Mouse (Mus musculus) testis, adult 2 months (tissue): ENCODE results near the gene P2rx7.

ENCODE experiments used
- CTCF ChIP-seq: fragments of 200-500 bp; IDR thresholded peaks from 2 replicates; pipeline ENCODE4 v1.5.1; 2012; ENCODE audit warnings: low read depth, mild to moderate bottlenecking, inconsistent platforms, low read length, moderate library complexity; ENCODE audit not compliant: control insufficient read depth, insufficient read depth, insufficient replicate concordance
- POLR2A ChIP-seq: fragments of 200-500 bp; IDR thresholded peaks from 2 replicates; pipeline ENCODE4 v1.6.1; 2012; ENCODE audit warnings: low read depth, mild to moderate bottlenecking, inconsistent platforms, low read length, moderate library complexity; ENCODE audit not compliant: control insufficient read depth

DNA sequence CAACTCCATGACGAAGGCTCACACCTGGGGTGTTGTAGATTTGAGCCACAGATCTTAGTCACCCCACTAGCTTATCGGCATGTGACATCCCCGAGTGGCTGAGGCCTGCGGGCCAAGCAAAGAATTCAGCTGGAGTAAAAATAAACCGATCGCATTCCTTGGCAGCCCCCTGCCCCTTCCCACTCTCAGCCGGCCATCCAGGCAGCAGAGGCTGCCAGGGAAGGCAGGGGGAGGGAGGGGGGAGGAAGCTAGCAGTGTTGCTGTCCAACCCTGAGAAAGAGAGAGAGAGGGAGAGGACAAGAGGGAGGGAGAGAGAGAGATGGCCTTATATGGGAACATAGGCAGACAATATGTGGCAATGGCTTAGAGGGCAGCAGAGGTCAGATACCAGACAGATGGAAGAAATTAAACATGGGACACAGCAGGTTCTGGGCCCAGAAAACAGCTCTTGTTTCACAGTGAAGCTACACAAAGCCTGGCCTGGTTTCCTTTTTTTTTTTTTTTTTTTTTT is 22.3 kb upstream of the P2rx7 start:
- TF ChIP-seq CTCF (no peak), POLR2A (no peak)
